Comparison of ENCODE assay signal across 8 mouse cellular contexts in the genomic region with DNA sequence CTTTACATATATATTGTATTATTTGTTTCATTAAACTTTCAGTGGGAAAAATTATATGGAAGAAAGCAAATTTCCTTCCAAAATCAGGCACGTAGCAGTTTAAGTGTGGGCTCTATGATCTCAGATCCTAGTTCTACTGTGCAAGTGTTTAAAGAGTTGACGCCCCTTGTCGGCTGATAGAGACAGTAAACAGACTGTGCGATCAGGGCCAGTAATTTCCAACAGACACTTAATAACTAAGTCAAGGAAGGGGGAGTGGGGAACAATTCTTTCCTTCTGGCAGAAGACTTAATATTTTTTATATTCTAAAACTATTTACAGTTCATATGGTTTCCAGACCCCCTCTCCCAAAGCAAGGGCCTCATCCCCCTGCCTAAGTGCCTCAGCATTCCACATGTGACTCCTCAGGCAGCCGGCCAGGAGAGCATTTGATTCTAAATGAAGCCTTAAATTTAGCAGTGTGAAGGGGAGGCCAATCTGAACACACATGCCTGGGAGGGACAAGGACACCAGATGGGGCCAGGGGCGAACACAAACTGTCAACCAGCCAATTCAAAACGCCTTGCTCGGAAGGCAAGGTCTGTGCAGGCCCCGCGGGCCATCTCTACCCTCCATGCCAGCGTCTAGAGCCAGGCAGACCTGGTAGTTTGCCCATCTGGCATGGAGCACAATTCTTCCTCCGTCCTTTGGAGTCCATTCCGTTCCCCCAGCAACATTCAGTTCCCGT. TPM values are rescaled to one million over a fixed set of nuclear protein-coding genes. Genes with fewer than 3 reads are reported as not detected.
A peak's percentile ranks its signal among the peaks of the same experiment; 100 is the strongest.
DNase-seq lines count a peak whose midpoint lies in the region; ATAC-seq and TF ChIP-seq lines count a peak whose summit lies in the region.

No protein-coding gene starts in this region.

- H3K27me3 ChIP-seq in lung, embryonic 14.5 days (ENCODE audit: insufficient read depth, low read length): no peaks in the 10 kb centered on the region
- H3K27me3 ChIP-seq in heart, adult 2 months (ENCODE audit: control insufficient read depth, insufficient read depth, low read length): no peaks in the 10 kb centered on the region
- no peaks in the 10 kb centered on the region for H3K27me3 ChIP-seq in midbrain, postnatal 0 days (ENCODE audit: insufficient read depth, low read length)

- no peak for TF ChIP-seq EP300 in heart, adult 2 months (IDR thresholded peaks at IDR 0.05; ENCODE audit: insufficient read depth, low read depth, low read length)

- H3K27ac ChIP-seq in lung, embryonic 14.5 days (ENCODE audit: low read depth): peak overlapping the region; percentile 85
- peak overlapping the region; percentile 61 for H3K27ac ChIP-seq in heart, adult 2 months
- no peak overlapping the region for H3K27ac ChIP-seq in midbrain, postnatal 0 days (ENCODE audit: low read depth, low read length)

- peak overlapping the region; percentile 35; the same call in 1 of the 2 replicates for H3K4me2 ChIP-seq in lung, embryonic 14.5 days
- no peak overlapping the region for H3K4me2 ChIP-seq in midbrain, postnatal 0 days (ENCODE audit: low read depth, low read length, poor library complexity, severe bottlenecking)

- peak; percentile 91 for DNase-seq in lung, embryonic 14.5 days
- DNase-seq in lung, postnatal 25 days (ENCODE audit: low spot score): no peak
- peak; percentile 92 for DNase-seq in cerebellum, postnatal 14 days
- DNase-seq in heart, adult 2 months: peak; percentile 47 to 56
- peak; percentile 11 to 20 for DNase-seq in layer of hippocampus, adult 8-10 months (ENCODE audit: low spot score in 2 of 2)
- DNase-seq in midbrain, postnatal 0 days (ENCODE audit: low spot score): peak; percentile 91
- no peak for DNase-seq in thymus, postnatal 0 days (ENCODE audit: low spot score)

- H3K36me3 ChIP-seq in lung, embryonic 14.5 days (ENCODE audit: insufficient read depth): no peaks in the 10 kb centered on the region
- H3K36me3 ChIP-seq in heart, adult 2 months (ENCODE audit: control insufficient read depth, insufficient read depth, low read length): no peaks in the 10 kb centered on the region
- no peaks in the 10 kb centered on the region for H3K36me3 ChIP-seq in midbrain, postnatal 0 days (ENCODE audit: insufficient read depth, low read length)

- peaks cover 7% of the 10 kb centered on the region; the same call in 1 of the 2 replicates for H3K4me1 ChIP-seq in lung, embryonic 14.5 days (ENCODE audit: insufficient read depth)
- H3K4me1 ChIP-seq in heart, adult 2 months (ENCODE audit: control insufficient read depth, insufficient read depth, low read length): peaks cover 1% of the 10 kb centered on the region; the same call in 1 of the 2 replicates
- H3K4me1 ChIP-seq in midbrain, postnatal 0 days (ENCODE audit: insufficient read depth, low read length): no peaks in the 10 kb centered on the region

- H3K9me3 ChIP-seq in lung, embryonic 14.5 days (ENCODE audit: low read depth, low read length): no peaks in the 10 kb centered on the region
- H3K9me3 ChIP-seq in midbrain, postnatal 0 days (ENCODE audit: low read length): no peaks in the 10 kb centered on the region

- H3K9ac ChIP-seq in lung, embryonic 14.5 days: no peak overlapping the region
- H3K9ac ChIP-seq in heart, adult 2 months (ENCODE audit: low read depth, low read length): no peak overlapping the region
- no peak overlapping the region for H3K9ac ChIP-seq in midbrain, postnatal 0 days (replicated peaks; ENCODE audit: low read length, poor library complexity, severe bottlenecking)

- H3K79me2 ChIP-seq in heart, adult 2 months (replicated peaks; ENCODE audit: control insufficient read depth, insufficient read depth, low read length): no peaks in the 10 kb centered on the region

- no peak for TF ChIP-seq CTCF in lung, embryonic 14.5 days (IDR thresholded peaks at IDR 0.05; ENCODE audit: low read depth)
- no peak for TF ChIP-seq CTCF in heart, adult 2 months (IDR thresholded peaks at IDR 0.05)
- no peak for TF ChIP-seq CTCF in midbrain, postnatal 0 days (IDR thresholded peaks at IDR 0.05)

- no peak for TF ChIP-seq POLR2A in heart, adult 2 months (IDR thresholded peaks at IDR 0.05; ENCODE audit: insufficient read depth, low read depth, low read length)

- no peak overlapping the region for H3K4me3 ChIP-seq in lung, embryonic 14.5 days (ENCODE audit: low read depth, low read length)
- no peak overlapping the region for H3K4me3 ChIP-seq in heart, adult 2 months
- no peak overlapping the region for H3K4me3 ChIP-seq in midbrain, postnatal 0 days (ENCODE audit: low read depth, low read length)

- intact Hi-C loops in heart, adult 2 months (cut with DNase I): no loop called here

- 26% methylated on average over 14 of the region's 14 CpGs for WGBS in lung, embryonic 14.5 days
- WGBS in heart, adult 2 months: 42% methylated on average over 14 of the region's 14 CpGs
- WGBS in midbrain, postnatal 0 days: 63% methylated on average over 14 of the region's 14 CpGs

- peak; percentile 97 for ATAC-seq in lung, embryonic 14.5 days (ENCODE audit: insufficient read depth)
- ATAC-seq in midbrain, postnatal 0 days (ENCODE audit: low FRiP score): 0 out of 2 replicates have a peak, but pooled peaks have one; percentile 52
- no peak for ATAC-seq in megakaryocyte, adult 5-6 weeks (ENCODE audit: poor library complexity, severe bottlenecking)

RNA-seq across cellular contexts. Expression of gene Atp8b4, which starts 50.1 kb away (rescaled TPM):
- polyA plus RNA-seq in lung, embryonic 14.5 days (2014; fragmentation: Nextera tagmentation; extraction: Ambion mirVana): 0.39 and 0.50 TPM in 2 replicates
- total RNA-seq in heart, adult 2 months (2021): under 1 TPM; 0.43 to 0.73 TPM
- 0.29 and 0.31 TPM in 2 replicates for polyA plus RNA-seq in heart, adult 2 months (2012; rRNA removed)
- total RNA-seq in layer of hippocampus, adult 8-10 months (2022): under 1 TPM in 1 of 4 experiments, not detected in 3; 0.07 TPM
- 0.14 and 0.22 TPM in 2 replicates for total RNA-seq in midbrain, postnatal 0 days (2014; rRNA removed)
- not detected in 2 replicates for polyA plus RNA-seq in midbrain, postnatal 0 days (2015; fragmentation: Nextera tagmentation; extraction: Ambion mirVana)
- polyA plus RNA-seq in thymus, postnatal 0 days (2015; fragmentation: Nextera tagmentation; extraction: Ambion mirVana): 8.5 and 9.0 TPM in 2 replicates
- 108 TPM in 2 replicates for total RNA-seq in megakaryocyte, adult 5-6 weeks (2015)
- 123 and 127 TPM in 2 replicates for total RNA-seq in megakaryocyte, adult 5-6 weeks (2017)

Comparison
In these comparisons a context has a peak if more than half of its experiments do, and no peak if none do; other contexts are left out.
1. DNase-seq: peak in lung, embryonic 14.5 days (single experiment), cerebellum, postnatal 14 days (2 of 2), heart, adult 2 months (2 of 2), layer of hippocampus, adult 8-10 months (2 of 2) and midbrain, postnatal 0 days (single experiment); none in lung, postnatal 25 days (single experiment) and thymus, postnatal 0 days (single experiment).
2. RNA of gene Atp8b4, which starts 50.1 kb away (total RNA-seq): 108 to 127 TPM in megakaryocyte, adult 5-6 weeks; 0.43 to 0.73 TPM in heart, adult 2 months, 0.14 to 0.22 TPM in midbrain, postnatal 0 days and 0.07 TPM in layer of hippocampus, adult 8-10 months; every median in the first group is over 10 times any median in the second.